Mouse (Mus musculus) kidney, postnatal 10 days (tissue): ENCODE measurements around the gene Cacnb4.

ENCODE experiments used
- DNase-seq: peaks from one replicate; pipeline ENCODE4 v3.0.0; 2021; ENCODE audit warnings: mixed read lengths

Cacnb4 gene

GRCm38 (mm10) chr2:52419295-52419694 lies 257.3 kb downstream of the Cacnb4 start:
- no peak for DNase-seq

DNA sequence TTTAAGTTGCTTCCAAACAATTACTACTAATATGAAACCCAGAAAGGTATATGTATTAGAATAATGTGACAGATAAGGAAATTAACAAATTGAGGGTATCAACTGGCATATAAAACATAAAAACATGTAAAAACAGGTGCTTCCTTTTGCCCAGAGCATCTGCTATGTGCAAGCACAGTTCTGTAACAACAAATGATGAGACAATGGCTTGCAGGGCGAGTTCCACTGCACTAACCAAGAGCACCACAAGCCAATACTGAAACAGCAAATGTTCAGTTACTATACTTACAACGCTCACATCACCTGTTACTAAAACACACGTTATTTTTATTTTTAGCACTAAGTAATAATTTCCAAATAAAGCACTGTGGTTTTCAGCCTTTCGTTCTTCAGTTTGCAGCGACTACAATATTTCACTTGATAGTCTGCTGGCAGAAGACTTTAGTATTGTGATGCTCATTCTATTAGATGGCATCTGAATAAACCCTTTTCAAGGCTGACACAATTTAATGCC lies 264.1 kb downstream of the Cacnb4 start:
- DNase-seq, result no peak

GRCm38 (mm10) chr2:52406480-52406879 lies 270.2 kb downstream of the Cacnb4 start:
- no peak for DNase-seq

- DNase-seq, result no peak
These were observed 271.4 kb downstream of the Cacnb4 start for GRCm38 (mm10) chr2:52405238-52405637.

- DNase-seq, result no peak
These were observed 282.1 kb downstream of the Cacnb4 start for GRCm38 (mm10) chr2:52394529-52394928.

- no peak for DNase-seq
These were observed 286.1 kb downstream of the Cacnb4 start for GRCm38 (mm10) chr2:52390415-52390975.

- no peak for DNase-seq
These were observed 286.7 kb downstream of the Cacnb4 start for GRCm38 (mm10) chr2:52389975-52390374.

- no peak for DNase-seq
These were observed 290.2 kb downstream of the Cacnb4 start for GRCm38 (mm10) chr2:52386451-52386850.

GRCm38 (mm10) chr2:52386037-52386436 lies 290.6 kb downstream of the Cacnb4 start:
- DNase-seq, result peak; percentile 30

GRCm38 (mm10) chr2:52378848-52379261 lies 297.8 kb downstream of the Cacnb4 start:
- no peak for DNase-seq

GRCm38 (mm10) chr2:52378448-52378804 lies 298.2 kb downstream of the Cacnb4 start, which contains the start of gene Neb:
Neb (minus strand) TSS chr2:52378474.
- no peak for DNase-seq
